Comparison of ENCODE assay signal across 12 mouse cellular contexts in the genomic region with DNA sequence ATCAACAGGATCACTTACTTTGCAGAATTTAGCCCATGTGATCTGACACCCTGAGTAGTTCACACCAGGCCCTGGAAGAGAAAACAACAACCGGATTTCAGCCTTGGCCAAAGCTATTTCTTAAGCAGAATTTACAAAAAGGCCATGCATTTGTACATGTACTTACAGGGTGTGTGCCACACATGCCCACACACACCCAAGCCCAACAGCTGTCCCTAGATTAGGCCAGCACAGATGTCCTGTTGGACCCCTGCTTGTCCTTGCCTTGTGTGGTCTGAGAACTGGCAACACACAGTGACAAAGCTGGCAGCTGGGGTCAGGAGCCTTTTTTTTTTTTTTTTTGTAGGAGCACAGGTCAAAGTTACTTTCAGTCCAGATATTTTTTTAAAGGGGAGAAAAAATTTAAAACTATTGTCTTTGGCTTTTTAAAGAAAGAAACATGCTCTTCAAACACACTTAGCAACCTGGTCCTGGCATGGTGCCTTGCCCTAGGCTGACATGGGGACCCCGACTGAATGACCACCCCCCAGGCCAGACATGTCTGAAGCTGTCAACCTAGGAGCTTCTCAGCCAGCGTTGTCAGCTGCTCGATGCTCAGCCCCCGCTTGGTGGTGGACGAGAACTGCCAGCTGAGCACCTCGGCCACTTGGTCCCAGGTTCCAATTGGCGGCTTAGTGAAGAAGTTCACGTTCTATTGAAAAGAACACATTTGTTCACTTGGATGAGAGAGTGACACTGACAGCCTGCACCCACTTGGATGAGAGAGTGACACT. TPM values are rescaled to one million over a fixed set of nuclear protein-coding genes. Genes with fewer than 3 reads are reported as not detected.
DNase-seq lines count a peak whose midpoint lies in the region; ATAC-seq and TF ChIP-seq lines count a peak whose summit lies in the region.
"Had no signal": no experiment of that assay in that cellular context is flagged by ENCODE, and none has a peak within 500 bp of the region (broad histone marks: within the 10 kb centered on the region; RNA-seq: fewer than 3 reads in every experiment).

No protein-coding gene starts in this region.

- H3K27me3 ChIP-seq in heart, embryonic 13.5 days (replicated peaks) = no peaks in the 10 kb centered on the region
- H3K27me3 ChIP-seq in liver, embryonic 11.5 days (replicated peaks; ENCODE audit: control insufficient read depth, insufficient read depth, low read length) = no peaks in the 10 kb centered on the region
- no peaks in the 10 kb centered on the region for H3K27me3 ChIP-seq in liver, postnatal 0 days (ENCODE audit: insufficient read depth, low read length)
- no peaks in the 10 kb centered on the region for H3K27me3 ChIP-seq in liver, embryonic 13.5 days
- H3K27me3 ChIP-seq: hindbrain, embryonic 13.5 days; limb, embryonic 12.5 days; lung, embryonic 15.5 days; Patski; stomach, embryonic 15.5 days had no signal

- H3K36me3 ChIP-seq in heart, embryonic 13.5 days = peaks cover 93% of the 10 kb centered on the region
- peaks cover 9% of the 10 kb centered on the region for H3K36me3 ChIP-seq in liver, embryonic 11.5 days (ENCODE audit: control insufficient read depth, insufficient read depth, low read length)
- H3K36me3 ChIP-seq in liver, postnatal 0 days (replicated peaks; ENCODE audit: insufficient read depth, low read length) = peaks cover 69% of the 10 kb centered on the region
- H3K36me3 ChIP-seq in liver, embryonic 13.5 days = peaks cover 70% of the 10 kb centered on the region

- H3K4me2 ChIP-seq in heart, embryonic 13.5 days = no peak overlapping the region
- H3K4me2 ChIP-seq in liver, embryonic 11.5 days = no peak overlapping the region
- no peak overlapping the region for H3K4me2 ChIP-seq in liver, postnatal 0 days (ENCODE audit: low read depth, low read length)
- H3K4me2 ChIP-seq in liver, embryonic 13.5 days = peak overlapping the region; percentile 43
- H3K4me2 ChIP-seq: hindbrain, embryonic 13.5 days; limb, embryonic 12.5 days had no signal

- H3K27ac ChIP-seq in heart, embryonic 13.5 days (replicated peaks) = no peak overlapping the region
- H3K27ac ChIP-seq in liver, embryonic 11.5 days (ENCODE audit: low read depth, low read length) = no peak overlapping the region
- H3K27ac ChIP-seq in liver, postnatal 0 days (ENCODE audit: low read depth) = no peak overlapping the region
- H3K27ac ChIP-seq in liver, embryonic 13.5 days = no peak overlapping the region
- H3K27ac ChIP-seq: hindbrain, embryonic 13.5 days; limb, embryonic 12.5 days; lung, embryonic 15.5 days; stomach, embryonic 15.5 days had no signal

- no peak for DNase-seq in heart, adult 9 months (ENCODE audit: low spot score in 2 of 2)
- no peak for DNase-seq in liver, embryonic 11.5 days (ENCODE audit: low spot score)
- DNase-seq in liver, postnatal 0 days = no peak
- no peak for DNase-seq in liver, embryonic 13.5 days
- DNase-seq in thymus, postnatal 10 days (ENCODE audit: low spot score in 2 of 2) = no peak
- no peak for DNase-seq in layer of hippocampus, adult 9-11 months

- peak overlapping the region; percentile 54 for H3K9ac ChIP-seq in heart, embryonic 13.5 days
- H3K9ac ChIP-seq in liver, embryonic 11.5 days (ENCODE audit: low read depth, low read length) = peak overlapping the region; percentile 10; the same call in 1 of the 2 replicates
- no peak overlapping the region for H3K9ac ChIP-seq in liver, postnatal 0 days (replicated peaks)
- peak overlapping the region; percentile 44 for H3K9ac ChIP-seq in liver, embryonic 13.5 days
- H3K9ac ChIP-seq: hindbrain, embryonic 13.5 days; limb, embryonic 12.5 days; lung, embryonic 15.5 days; stomach, embryonic 15.5 days had no signal

- ATAC-seq in heart, embryonic 13.5 days (ENCODE audit: extremely low read depth, insufficient number of reproducible peaks, low FRiP score, low TSS enrichment) = no peak
- ATAC-seq in liver, embryonic 11.5 days (replicated peaks; ENCODE audit: low FRiP score) = no peak
- no peak for ATAC-seq in liver, postnatal 0 days
- no peak for ATAC-seq in liver, embryonic 13.5 days (ENCODE audit: low read depth)

- no peak overlapping the region for H3K4me3 ChIP-seq in heart, embryonic 13.5 days
- no peak overlapping the region for H3K4me3 ChIP-seq in liver, embryonic 11.5 days (ENCODE audit: low read depth, low read length)
- H3K4me3 ChIP-seq in liver, postnatal 0 days (ENCODE audit: low read depth, low read length) = no peak overlapping the region
- no peak overlapping the region for H3K4me3 ChIP-seq in liver, embryonic 13.5 days (replicated peaks)
- H3K4me3 ChIP-seq: hindbrain, embryonic 13.5 days; limb, embryonic 12.5 days; lung, embryonic 15.5 days; stomach, embryonic 15.5 days had no signal

- peaks cover 34% of the 10 kb centered on the region for H3K4me1 ChIP-seq in heart, embryonic 13.5 days
- H3K4me1 ChIP-seq in liver, embryonic 11.5 days (replicated peaks; ENCODE audit: control insufficient read depth, insufficient read depth, low read length) = peaks cover 38% of the 10 kb centered on the region
- peaks cover 8% of the 10 kb centered on the region; the same call in 1 of the 2 replicates for H3K4me1 ChIP-seq in liver, postnatal 0 days (ENCODE audit: insufficient read depth)
- peaks cover 49% of the 10 kb centered on the region for H3K4me1 ChIP-seq in liver, embryonic 13.5 days (replicated peaks)
- H3K4me1 ChIP-seq: stomach, embryonic 15.5 days had no signal

- no peak for TF ChIP-seq EP300 in liver, postnatal 0 days (IDR thresholded peaks at IDR 0.05; ENCODE audit: low read depth)

- H3K9me3 ChIP-seq in heart, embryonic 13.5 days = no peaks in the 10 kb centered on the region
- no peaks in the 10 kb centered on the region for H3K9me3 ChIP-seq in liver, embryonic 11.5 days (ENCODE audit: control insufficient read depth, low read length)
- H3K9me3 ChIP-seq in liver, postnatal 0 days (ENCODE audit: low read length) = no peaks in the 10 kb centered on the region
- no peaks in the 10 kb centered on the region for H3K9me3 ChIP-seq in liver, embryonic 13.5 days (replicated peaks)
- H3K9me3 ChIP-seq: hindbrain, embryonic 13.5 days; limb, embryonic 12.5 days; lung, embryonic 15.5 days; stomach, embryonic 15.5 days had no signal

- 66% methylated on average over 9 of the region's 9 CpGs for WGBS in heart, embryonic 13.5 days
- 77% methylated on average over 9 of the region's 9 CpGs for WGBS in liver, embryonic 11.5 days
- WGBS in liver, postnatal 0 days (ENCODE audit: insufficient replicate concordance) = 83% methylated on average over 9 of the region's 9 CpGs
- WGBS in liver, embryonic 13.5 days (ENCODE audit: insufficient replicate concordance) = 73% methylated on average over 9 of the region's 9 CpGs

- TF ChIP-seq CTCF in liver, postnatal 0 days (IDR thresholded peaks at IDR 0.05; ENCODE audit: low read depth) = no peak

RNA-seq across cellular contexts. Expression of gene Stat5a, which starts 35.2 kb away (rescaled TPM):
- 5.2 and 5.9 TPM in 2 replicates for polyA plus RNA-seq in heart, embryonic 13.5 days (2015; fragmentation: Nextera tagmentation; extraction: Ambion mirVana)
- 26.3 and 27.8 TPM in 2 replicates for polyA plus RNA-seq in liver, embryonic 11.5 days (2014; fragmentation: Nextera tagmentation; extraction: Ambion mirVana)
- 4.7 and 6.0 TPM in 2 replicates for polyA plus RNA-seq in liver, postnatal 0 days (2015; fragmentation: Nextera tagmentation; extraction: Ambion mirVana)
- polyA plus RNA-seq in liver, embryonic 13.5 days (2015; fragmentation: Nextera tagmentation; extraction: Ambion mirVana) = 11.1 and 14.6 TPM in 2 replicates

RNA-seq across cellular contexts. Expression of gene Stat5b, which starts 43.8 kb away (rescaled TPM):
- 24.3 and 27.0 TPM in 2 replicates for polyA plus RNA-seq in heart, embryonic 13.5 days (2015; fragmentation: Nextera tagmentation; extraction: Ambion mirVana)
- polyA plus RNA-seq in liver, embryonic 11.5 days (2014; fragmentation: Nextera tagmentation; extraction: Ambion mirVana) = 46.0 and 50.1 TPM in 2 replicates
- polyA plus RNA-seq in liver, postnatal 0 days (2015; fragmentation: Nextera tagmentation; extraction: Ambion mirVana) = 15.4 and 16.4 TPM in 2 replicates
- polyA plus RNA-seq in liver, embryonic 13.5 days (2015; fragmentation: Nextera tagmentation; extraction: Ambion mirVana) = 21.1 and 23.8 TPM in 2 replicates

RNA-seq across cellular contexts. Expression of gene Stat3, which starts 45.0 kb away (rescaled TPM):
- polyA plus RNA-seq in heart, embryonic 13.5 days (2015; fragmentation: Nextera tagmentation; extraction: Ambion mirVana) = 41.8 and 42.9 TPM in 2 replicates
- 52.9 and 57.3 TPM in 2 replicates for polyA plus RNA-seq in liver, embryonic 11.5 days (2014; fragmentation: Nextera tagmentation; extraction: Ambion mirVana)
- polyA plus RNA-seq in liver, postnatal 0 days (2015; fragmentation: Nextera tagmentation; extraction: Ambion mirVana) = 44.9 and 53.7 TPM in 2 replicates
- polyA plus RNA-seq in liver, embryonic 13.5 days (2015; fragmentation: Nextera tagmentation; extraction: Ambion mirVana) = 28.5 and 32.8 TPM in 2 replicates
